Comparison of ENCODE assay signal across 11 mouse cellular contexts in the genomic region with DNA sequence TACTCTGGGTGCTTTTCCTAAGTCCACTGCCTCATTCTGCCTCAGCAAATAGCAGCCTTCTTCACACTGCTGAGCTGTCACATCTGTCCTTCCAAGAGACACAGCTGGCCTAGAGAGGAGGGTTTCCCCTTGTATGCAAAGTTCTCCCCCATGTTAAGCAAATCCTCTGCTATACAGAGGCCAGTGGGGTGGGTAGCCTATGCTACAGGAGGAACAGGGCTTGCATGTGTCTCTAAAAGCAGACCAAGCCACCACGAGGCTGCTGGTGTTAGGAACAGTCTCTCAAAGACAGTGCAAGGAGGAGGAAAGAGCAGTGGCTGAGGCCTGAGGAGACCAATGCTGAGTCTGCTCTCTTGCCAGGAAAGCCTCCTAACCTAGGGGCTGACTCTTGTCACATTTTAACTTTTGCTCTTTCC. TPM values are rescaled to one million over a fixed set of nuclear protein-coding genes. Genes with fewer than 3 reads are reported as not detected.
DNase-seq lines count a peak whose midpoint lies in the region; ATAC-seq and TF ChIP-seq lines count a peak whose summit lies in the region.
"Had no signal": no experiment of that assay in that cellular context is flagged by ENCODE, and none has a peak within 500 bp of the region (broad histone marks: within the 10 kb centered on the region; RNA-seq: fewer than 3 reads in every experiment).

No protein-coding gene starts in this region.

- TF ChIP-seq POLR2A in thymus, adult 2 months (IDR thresholded peaks at IDR 0.05; ENCODE audit: control insufficient read depth, extremely low read depth, insufficient read depth, low read length, poor library complexity): no peak

- TF ChIP-seq CTCF in thymus, adult 2 months (IDR thresholded peaks at IDR 0.05; ENCODE audit: borderline replicate concordance, control insufficient read depth, extremely low read depth, insufficient read depth, low read length, poor library complexity): no peak

- 60% methylated on average over 1 of the region's 1 CpGs for WGBS in forebrain, embryonic 10.5 days
- WGBS in forebrain, embryonic 12.5 days: 71% methylated on average over 1 of the region's 1 CpGs
- WGBS in thymus, adult 2 months: 19% methylated on average over 1 of the region's 1 CpGs

- H3K4me3 ChIP-seq in forebrain, embryonic 10.5 days: no peak overlapping the region
- H3K4me3 ChIP-seq in forebrain, embryonic 12.5 days (replicated peaks): no peak overlapping the region
- H3K4me3 ChIP-seq in thymus, adult 2 months (ENCODE audit: control insufficient read depth, insufficient read depth, low read length): no peak overlapping the region

- H3K27me3 ChIP-seq in forebrain, embryonic 10.5 days (ENCODE audit: poor library complexity, severe bottlenecking): no peaks in the 10 kb centered on the region
- H3K27me3 ChIP-seq in forebrain, embryonic 12.5 days: no peaks in the 10 kb centered on the region
- no peaks in the 10 kb centered on the region for H3K27me3 ChIP-seq in thymus, adult 2 months (ENCODE audit: control insufficient read depth, insufficient read depth, low read length)

- peaks cover 80% of the 10 kb centered on the region for H3K4me1 ChIP-seq in forebrain, embryonic 10.5 days
- peaks cover 58% of the 10 kb centered on the region for H3K4me1 ChIP-seq in forebrain, embryonic 12.5 days
- H3K4me1 ChIP-seq in thymus, adult 2 months (replicated peaks; ENCODE audit: control insufficient read depth, insufficient read depth, low read length): peaks cover 14% of the 10 kb centered on the region

- no peak overlapping the region for H3K4me2 ChIP-seq in forebrain, embryonic 12.5 days
- H3K4me2 ChIP-seq: hindbrain, embryonic 14.5 days had no signal

- peak overlapping the region; percentile 4; the same call in 1 of the 2 replicates for H3K27ac ChIP-seq in forebrain, embryonic 10.5 days
- H3K27ac ChIP-seq in forebrain, embryonic 12.5 days: no peak overlapping the region
- no peak overlapping the region for H3K27ac ChIP-seq in thymus, adult 2 months (ENCODE audit: control insufficient read depth, insufficient read depth, low read length)
- H3K27ac ChIP-seq: hindbrain, embryonic 14.5 days had no signal

- H3K9ac ChIP-seq in forebrain, embryonic 12.5 days: no peak overlapping the region
- H3K9ac ChIP-seq: hindbrain, embryonic 14.5 days had no signal

- H3K36me3 ChIP-seq in forebrain, embryonic 10.5 days (replicated peaks): peaks cover 53% of the 10 kb centered on the region
- H3K36me3 ChIP-seq in forebrain, embryonic 12.5 days (replicated peaks): peaks cover 9% of the 10 kb centered on the region
- peaks cover 21% of the 10 kb centered on the region for H3K36me3 ChIP-seq in thymus, adult 2 months (ENCODE audit: control insufficient read depth, insufficient read depth, low read length)

- no peaks in the 10 kb centered on the region for H3K9me3 ChIP-seq in forebrain, embryonic 10.5 days
- no peaks in the 10 kb centered on the region for H3K9me3 ChIP-seq in forebrain, embryonic 12.5 days
- H3K9me3 ChIP-seq: G1E had no signal

- no peak for DNase-seq in forebrain, embryonic 10.5 days (ENCODE audit: extremely low spot score, low spot score)
- peak; percentile 39 for DNase-seq in thymus, postnatal 4 days
- no peak for DNase-seq in thymus, adult 2 months
- DNase-seq in kidney, postnatal 25 days: peak; percentile 32 to 63
- DNase-seq in cerebellum, postnatal 10 days: no peak
- no peak for DNase-seq in lung, postnatal 25 days (ENCODE audit: low spot score)
- no peak for DNase-seq in gastrocnemius, postnatal 10 days
- DNase-seq: cerebellum, adult 18-20 months had no signal

- no peak for ATAC-seq in forebrain, embryonic 12.5 days (ENCODE audit: low FRiP score)

RNA-seq across cellular contexts. Expression of gene Arid3b, which starts 30.5 kb away (rescaled TPM):
- polyA plus RNA-seq in forebrain, embryonic 10.5 days (2016; fragmentation: Nextera tagmentation; extraction: Ambion mirVana): 41.0 and 41.7 TPM in 2 replicates
- 20.3 and 20.6 TPM in 2 replicates for polyA plus RNA-seq in forebrain, embryonic 12.5 days (2016; fragmentation: Nextera tagmentation; extraction: Ambion mirVana)
- polyA plus RNA-seq in thymus, adult 2 months (2012; rRNA removed): 68.0 and 70.3 TPM in 2 replicates
- total RNA-seq in gastrocnemius, postnatal 10 days (2021): 1 to 10 TPM; 1.6 to 3.3 TPM

RNA-seq across cellular contexts. Expression of gene Clk3, which starts 40.4 kb away (rescaled TPM):
- polyA plus RNA-seq in forebrain, embryonic 10.5 days (2016; fragmentation: Nextera tagmentation; extraction: Ambion mirVana): 92.5 and 95.1 TPM in 2 replicates
- 90.2 and 96.7 TPM in 2 replicates for polyA plus RNA-seq in forebrain, embryonic 12.5 days (2016; fragmentation: Nextera tagmentation; extraction: Ambion mirVana)
- 597 and 762 TPM in 2 replicates for polyA plus RNA-seq in thymus, adult 2 months (2012; rRNA removed)
- 10 to 100 TPM; 34.8 to 45.3 TPM for total RNA-seq in gastrocnemius, postnatal 10 days (2021)

Comparison
In these comparisons a context has a peak if more than half of its experiments do, and no peak if none do; other contexts are left out.
1. DNase-seq: peak in thymus, postnatal 4 days (single experiment) and kidney, postnatal 25 days (2 of 2); none in forebrain, embryonic 10.5 days (single experiment), thymus, adult 2 months (single experiment), cerebellum, postnatal 10 days (0 of 2), lung, postnatal 25 days (single experiment) and gastrocnemius, postnatal 10 days (single experiment).